Mouse (Mus musculus) left cerebral cortex, adult 2 months (tissue): ENCODE data around the gene Il11. TPM values are rescaled to one million over a fixed set of nuclear protein-coding genes. Genes with fewer than 3 reads are reported as not detected.

Source experiments
- DNase-seq, 2 experiments: peaks; one replicate each; pipeline ENCODE4 v3.0.0; 2021 to 2022; ENCODE audit warnings: low spot score in 2 of 2, mixed read lengths in 1 of 2; ENCODE audit errors: extremely low spot score in 1 of 2
- H3K27ac ChIP-seq: fragments of 200-600 bp; 2 replicates; pipeline ENCODE4 v1.8.1; 2022
- H3K4me3 ChIP-seq: fragments of 200-600 bp; 2 replicates; pipeline ENCODE4 v1.8.1; 2022
- CTCF ChIP-seq: fragments of 200-600 bp; IDR thresholded peaks from 2 replicates; pipeline ENCODE4 v1.8.1; 2022; ENCODE audit warnings: antibody characterized with exemption, mild to moderate bottlenecking, moderate library complexity
- intact Hi-C: fragments of 180-260 bp; cut with DNase I; formaldehyde crosslinking; loops from one replicate; pipeline ENCODE4 v1.15.1; 2025
- total RNA-seq, 2 experiments: library from RNA; stranded (reverse); gene quantifications; 2 replicates each; pipeline ENCODE4 v1.2.3; 2021

Il11 gene
- total RNA-seq, 2 experiments from 2014 or later = 0.36 to 0.58 TPM

DNA sequence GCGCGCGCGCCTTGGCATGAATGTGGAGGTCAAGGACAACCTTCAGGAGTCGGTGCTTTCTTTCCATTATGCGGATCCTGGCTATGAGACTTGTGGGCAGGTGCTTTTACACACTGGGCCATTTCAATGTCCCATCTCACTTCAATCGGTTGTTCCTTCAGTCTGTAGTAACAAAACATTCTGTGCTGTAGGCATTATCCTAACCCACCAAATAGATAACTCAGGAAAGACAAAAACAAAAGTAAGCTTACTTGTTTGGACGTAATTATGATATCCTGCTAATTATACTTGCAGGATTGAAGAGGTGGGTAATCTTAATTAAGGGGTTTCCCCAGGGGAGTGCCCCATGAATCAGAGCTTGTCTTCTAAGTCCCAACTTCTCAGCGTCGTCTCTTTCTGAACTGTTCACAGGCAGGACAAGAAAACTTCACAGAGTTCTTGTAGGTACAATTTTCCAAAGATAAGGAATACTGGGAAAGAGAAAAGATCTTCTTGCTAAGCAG is 43.6 kb downstream of the Il11 start:
- Histone ChIP-seq H3K4me3 (peak overlapping the region; percentile 40), H3K27ac (peak overlapping the region; percentile 72)
- intact Hi-C loops = no loop called here
- DNase-seq = no peak
- no peak for TF ChIP-seq CTCF

DNA sequence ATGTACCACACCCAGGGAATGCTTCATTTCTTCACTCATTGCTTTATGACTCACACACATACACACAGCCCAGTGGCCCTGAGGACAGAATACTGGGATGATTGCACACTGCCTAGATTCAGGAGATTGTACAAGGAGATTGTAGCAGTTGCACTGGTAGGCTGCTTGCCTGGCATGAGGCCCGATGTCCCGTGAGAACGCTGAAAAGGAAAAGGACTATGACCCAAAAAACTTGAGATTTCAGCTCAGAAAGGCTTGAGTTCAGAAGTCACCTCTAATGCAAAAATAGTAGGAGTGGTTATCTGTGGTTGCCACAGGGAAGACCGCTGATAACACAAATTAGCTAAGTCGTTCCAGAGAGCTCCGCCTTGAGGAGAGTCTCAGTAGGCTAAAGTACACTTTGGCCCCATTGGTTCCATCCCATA is 49.7 kb downstream of the Il11 start:
- intact Hi-C loops = no loop called here
- no peak overlapping the region for H3K4me3 ChIP-seq
- no peak for TF ChIP-seq CTCF
- H3K27ac ChIP-seq = no peak overlapping the region
- no peak for DNase-seq

DNA sequence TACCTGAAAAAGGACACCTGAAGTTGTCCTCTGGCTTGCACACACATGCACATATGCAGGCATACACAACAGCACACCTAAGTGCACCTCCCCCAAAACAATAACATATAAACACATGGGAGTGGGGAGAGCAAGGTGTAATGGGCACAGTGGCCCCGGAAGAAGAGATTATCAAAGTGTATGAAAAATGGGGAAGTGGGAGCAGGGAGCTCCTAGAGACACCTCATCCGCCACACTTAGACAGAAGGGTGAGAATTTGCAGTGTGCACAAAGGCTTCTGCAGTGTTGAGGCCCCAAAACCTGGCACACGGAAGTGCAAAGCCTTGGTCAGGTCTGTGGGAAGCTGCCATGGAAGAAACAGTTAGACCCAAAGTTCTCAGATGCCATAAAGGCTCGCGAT is 51.6 kb downstream of the Il11 start:
- Histone ChIP-seq H3K4me3 (no peak overlapping the region), H3K27ac (no peak overlapping the region)
- no peak for DNase-seq
- intact Hi-C loops = no loop called here
- no peak for TF ChIP-seq CTCF

DNA sequence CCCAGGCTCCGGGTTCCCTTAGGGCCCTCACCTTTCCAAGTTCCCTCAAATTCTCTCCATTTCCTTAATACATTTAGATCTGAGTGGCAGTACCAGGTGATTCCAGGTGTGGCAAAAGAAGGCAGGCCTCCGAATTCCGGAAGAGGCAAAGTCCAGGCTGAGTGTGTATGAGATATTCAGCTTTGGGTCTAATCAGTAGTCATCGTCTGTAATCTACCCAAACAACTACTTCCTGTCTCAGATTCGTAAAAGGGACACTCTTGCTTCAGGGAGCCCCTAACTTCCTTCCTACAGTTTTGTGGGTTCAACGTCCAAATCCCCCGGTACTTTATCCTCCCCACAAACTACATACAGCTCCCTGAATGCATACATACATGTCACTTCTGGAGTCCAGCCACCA is 57.5 kb downstream of the Il11 start, which contains the start of gene Tmem150b:
Gene Tmem150b, minus strand, starts transcription at position 81 of the 400 bp plus-strand sequence.
- H3K27ac ChIP-seq = no peak within 1 kb of the TSS
- no peak within 1 kb of the TSS for H3K4me3 ChIP-seq
- intact Hi-C loops = no loop called here
- TF ChIP-seq CTCF = no peak
- DNase-seq = no peak

DNA sequence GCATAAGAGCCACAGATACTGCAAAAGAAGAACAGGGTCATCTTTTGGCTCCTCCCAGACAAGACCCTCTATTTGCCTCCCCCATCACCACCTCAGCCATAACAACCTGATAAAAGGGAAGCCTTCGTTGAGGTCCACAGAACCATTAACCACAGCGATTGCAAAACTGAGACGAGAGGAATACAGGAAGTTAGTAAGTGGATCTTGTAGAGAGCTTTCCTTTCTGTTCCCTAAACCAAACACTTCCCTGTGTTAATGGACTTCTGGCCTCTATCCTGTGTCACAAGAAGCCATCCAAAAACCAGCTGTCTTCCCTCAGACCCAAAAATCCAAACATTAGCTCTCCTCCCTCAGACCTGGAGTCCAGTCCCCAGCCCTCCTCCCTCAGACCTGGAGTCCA is 58.3 kb downstream of the Il11 start:
- intact Hi-C loops = loop anchor here (5.0 kb wide), 1 partner anchor 68 kb away; the partner anchor contains the start of gene Rpl28
- Histone ChIP-seq H3K4me3 (no peak overlapping the region), H3K27ac (no peak overlapping the region)
- DNase-seq = no peak
- TF ChIP-seq CTCF = no peak

DNA sequence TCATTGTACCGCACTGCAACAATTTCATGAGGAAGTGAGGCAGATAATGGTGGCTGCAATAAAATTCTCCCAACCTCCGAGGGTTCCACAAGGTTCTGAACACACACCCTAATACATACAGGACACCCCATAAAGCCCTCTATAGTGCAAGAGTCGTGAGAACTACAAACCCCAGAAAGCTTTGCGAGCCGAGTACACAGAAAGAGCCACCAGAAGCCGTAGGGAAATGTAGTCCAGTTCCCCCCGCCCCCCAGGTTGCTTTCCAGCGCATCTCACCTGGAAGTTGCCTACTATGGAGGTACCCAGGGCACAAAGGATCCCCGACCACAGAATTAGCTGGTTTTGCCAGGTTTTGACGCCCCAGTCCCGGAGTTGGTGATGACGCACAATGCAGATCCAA is 59.2 kb downstream of the Il11 start:
- Histone ChIP-seq H3K27ac (peak overlapping the region; percentile 24; the same call in 1 of the 2 replicates), H3K4me3 (peak overlapping the region; percentile 43)
- TF ChIP-seq CTCF = no peak
- peak; percentile 31 to 53 for DNase-seq
- intact Hi-C loops = loop anchor here (5.0 kb wide), 1 partner anchor 69 kb away; the partner anchor contains the start of gene Rpl28

Other genes starting within 250 kb of the Il11 start
- 100 to 1,000 TPM; 270 to 272 TPM for gene Syt5, start 235.3 kb downstream of the Il11 start, total RNA-seq
- gene Ptprh, start 178.8 kb downstream of the Il11 start, total RNA-seq = under 1 TPM; 0.35 to 0.43 TPM
- gene Tmem86b, start 151.4 kb downstream of the Il11 start, total RNA-seq = 10 to 100 TPM; 15.4 to 20.8 TPM
- gene Ppp6r1, start 123.8 kb downstream of the Il11 start, total RNA-seq = 100 to 1,000 TPM; 144 to 151 TPM
- gene Hspbp1, start 97.8 kb downstream of the Il11 start, total RNA-seq = 100 to 1,000 TPM in 1 of 2 experiments, 10 to 100 TPM in 1; 99.9 to 102 TPM
- 100 to 1,000 TPM; 425 to 440 TPM for gene Brsk1, start 92.3 kb downstream of the Il11 start, total RNA-seq
- gene Tmem150b, start 57.6 kb downstream of the Il11 start, total RNA-seq = not detected
- gene Kmt5c, start 42.7 kb downstream of the Il11 start, total RNA-seq = 10 to 100 TPM; 23.8 to 31.1 TPM
- 1 to 10 TPM; 3.8 to 4.8 TPM for gene Cox6b2, start 29.8 kb downstream of the Il11 start, total RNA-seq
- not detected for gene Fam71e2, start 11.6 kb downstream of the Il11 start, total RNA-seq
- not detected for gene Tmem190, start 78 bp upstream of the Il11 start, total RNA-seq
- gene Tmem238, start 6.8 kb upstream of the Il11 start, total RNA-seq = 1 to 10 TPM; 2.5 to 4.0 TPM
- 100 to 1,000 TPM; 421 to 437 TPM for gene Rpl28, start 10.0 kb upstream of the Il11 start, total RNA-seq
- 100 to 1,000 TPM; 104 to 117 TPM for gene Ube2s, start 29.7 kb upstream of the Il11 start, total RNA-seq
- 100 to 1,000 TPM; 134 to 138 TPM for gene Shisa7, start 61.8 kb upstream of the Il11 start, total RNA-seq
- 1 to 10 TPM; 6.9 to 9.3 TPM for gene Isoc2b, start 87.4 kb upstream of the Il11 start, total RNA-seq
- 10 to 100 TPM; 11.3 to 12.6 TPM for gene Isoc2a, start 94.3 kb upstream of the Il11 start, total RNA-seq
- under 1 TPM; 0.27 to 0.28 TPM for gene Gm36210, start 123.7 kb upstream of the Il11 start, total RNA-seq
- gene Zfp628, start 132.4 kb upstream of the Il11 start, total RNA-seq = 10 to 100 TPM; 15.8 to 16.4 TPM
- 100 to 1,000 TPM in 1 of 2 experiments, 10 to 100 TPM in 1; 99.7 to 109 TPM for gene Nat14, start 139.2 kb upstream of the Il11 start, total RNA-seq
- 1 to 10 TPM; 2.8 to 4.4 TPM for gene Ssc5d, start 142.9 kb upstream of the Il11 start, total RNA-seq
- under 1 TPM in 1 of 2 experiments, not detected in 1; 0.91 TPM for gene Sbk2, start 181.5 kb upstream of the Il11 start, total RNA-seq
- gene Sbk3, start 188.3 kb upstream of the Il11 start, total RNA-seq = 1 to 10 TPM; 1.1 to 1.5 TPM
- 10 to 100 TPM; 28.9 to 33.0 TPM for gene Zfp579, start 213.3 kb upstream of the Il11 start, total RNA-seq
- 1 to 10 TPM; 6.3 to 6.5 TPM for gene Zfp524, start 231.6 kb upstream of the Il11 start, total RNA-seq
- gene Fiz1, start 231.8 kb upstream of the Il11 start, total RNA-seq = 10 to 100 TPM; 24.1 to 26.3 TPM
- gene Gm44973, start 232.6 kb upstream of the Il11 start, total RNA-seq = not detected
- gene Zfp865, start 237.5 kb upstream of the Il11 start, total RNA-seq = 10 to 100 TPM; 36.3 to 40.3 TPM
- gene Ccdc106, start 237.7 kb upstream of the Il11 start, total RNA-seq = 10 to 100 TPM; 53.3 to 59.1 TPM